Mouse (Mus musculus): Measurements from ENCODE around the gene Gpha2. TPM values are rescaled to one million over a fixed set of nuclear protein-coding genes. Genes with fewer than 3 reads are reported as not detected.

Gene Gpha2
- polyA plus RNA-seq, 1 experiment, result 0.74 TPM

DNA sequence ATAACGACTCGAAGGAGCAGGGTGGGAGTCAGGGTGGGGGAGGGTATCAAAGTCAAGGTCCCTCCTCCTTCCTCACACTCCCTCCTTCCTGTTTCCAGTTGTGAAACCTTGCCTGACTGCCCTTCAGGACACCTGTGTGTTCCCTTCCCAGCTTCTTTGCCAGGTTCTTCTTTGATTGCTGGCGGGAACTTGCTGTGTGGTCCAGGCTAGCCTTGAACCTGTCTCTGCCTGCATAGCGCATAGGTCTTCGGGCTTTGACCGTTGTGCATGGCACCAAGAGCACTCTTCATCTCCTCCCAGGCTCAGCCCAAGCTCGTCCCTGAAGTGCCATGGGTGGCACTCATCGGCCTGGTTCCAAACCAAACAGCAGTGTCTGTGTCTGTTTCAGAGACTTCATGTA is 38.8 kb downstream of the Gpha2 start:
- Histone ChIP-seq H3K27me3 (ENCODE audit: control insufficient read depth, insufficient read depth, low read length) (no peaks in the 10 kb centered on the region), H3K4me1 (ENCODE audit: control insufficient read depth, insufficient read depth, insufficient read length, low read length) (peaks cover 9% of the 10 kb centered on the region; the same call in 1 of the 2 replicates), H3K27ac (ENCODE audit: insufficient read depth, low read depth, low read length) (peak overlapping the region; percentile 99), H3K4me3 (ENCODE audit: low read depth, low read length) (peak overlapping the region; percentile 93), H3K36me3 (ENCODE audit: control insufficient read depth, insufficient read depth, low read length) (peaks cover 33% of the 10 kb centered on the region)
- WGBS, result 34% methylated on average over 8 of the region's 8 CpGs
- TF ChIP-seq CTCF (IDR thresholded peaks at IDR 0.05; ENCODE audit: extremely low read depth, insufficient read length, insufficient replicate concordance, low read depth, low read length), result no peak
- TF ChIP-seq POLR2A (IDR thresholded peaks at IDR 0.05; ENCODE audit: low read depth, low read length), result no peak

GRCm38 (mm10) chr19:6265727-6266182 is 39.6 kb downstream of the Gpha2 start:
- no peaks in the 10 kb centered on the region for H3K27me3 ChIP-seq (ENCODE audit: control insufficient read depth, insufficient read depth, low read length)
- peak overlapping the region; percentile 93 for H3K4me3 ChIP-seq (ENCODE audit: low read depth, low read length)
- 18% methylated on average over 6 of the region's 6 CpGs for WGBS
- H3K27ac ChIP-seq (ENCODE audit: insufficient read depth, low read depth, low read length), result peak overlapping the region; percentile 99
- TF ChIP-seq CTCF (IDR thresholded peaks at IDR 0.05; ENCODE audit: extremely low read depth, insufficient read length, insufficient replicate concordance, low read depth, low read length) (peak; percentile 30; the same call in 1 of the 2 replicates), POLR2A (IDR thresholded peaks at IDR 0.05; ENCODE audit: low read depth, low read length) (no peak)
- H3K36me3 ChIP-seq (ENCODE audit: control insufficient read depth, insufficient read depth, low read length), result peaks cover 26% of the 10 kb centered on the region
- peaks cover 14% of the 10 kb centered on the region; the same call in 1 of the 2 replicates for H3K4me1 ChIP-seq (ENCODE audit: control insufficient read depth, insufficient read depth, insufficient read length, low read length)

- Histone ChIP-seq H3K4me3 (ENCODE audit: low read depth, low read length) (no peak overlapping the region), H3K36me3 (ENCODE audit: control insufficient read depth, insufficient read depth, low read length) (peaks cover 14% of the 10 kb centered on the region), H3K4me1 (ENCODE audit: control insufficient read depth, insufficient read depth, insufficient read length, low read length) (peaks cover 27% of the 10 kb centered on the region), H3K27me3 (ENCODE audit: control insufficient read depth, insufficient read depth, low read length) (no peaks in the 10 kb centered on the region), H3K27ac (ENCODE audit: insufficient read depth, low read depth, low read length) (peak overlapping the region; percentile 64)
- WGBS, result 16% methylated on average over 11 of the region's 11 CpGs
- TF ChIP-seq CTCF (IDR thresholded peaks at IDR 0.05; ENCODE audit: extremely low read depth, insufficient read length, insufficient replicate concordance, low read depth, low read length), result no peak
- no peak; the same call in 1 of the 2 replicates for TF ChIP-seq POLR2A (IDR thresholded peaks at IDR 0.05; ENCODE audit: low read depth, low read length)
These were observed 41.4 kb downstream of the Gpha2 start for GRCm38 (mm10) chr19:6267306-6268169.

- TF ChIP-seq CTCF (IDR thresholded peaks at IDR 0.05; ENCODE audit: extremely low read depth, insufficient read length, insufficient replicate concordance, low read depth, low read length) (peak; percentile 91; the same call in 1 of the 2 replicates), POLR2A (IDR thresholded peaks at IDR 0.05; ENCODE audit: low read depth, low read length) (peak; percentile 52; the same call in 1 of the 2 replicates)
- Histone ChIP-seq H3K4me1 (ENCODE audit: control insufficient read depth, insufficient read depth, insufficient read length, low read length) (peaks cover 28% of the 10 kb centered on the region), H3K4me3 (ENCODE audit: low read depth, low read length) (no peak overlapping the region), H3K27ac (ENCODE audit: insufficient read depth, low read depth, low read length) (peak overlapping the region; percentile 64), H3K27me3 (ENCODE audit: control insufficient read depth, insufficient read depth, low read length) (no peaks in the 10 kb centered on the region), H3K36me3 (ENCODE audit: control insufficient read depth, insufficient read depth, low read length) (peaks cover 14% of the 10 kb centered on the region)
- 4% methylated on average over 8 of the region's 8 CpGs for WGBS
These were observed 42.0 kb downstream of the Gpha2 start for GRCm38 (mm10) chr19:6268170-6268528.

DNA sequence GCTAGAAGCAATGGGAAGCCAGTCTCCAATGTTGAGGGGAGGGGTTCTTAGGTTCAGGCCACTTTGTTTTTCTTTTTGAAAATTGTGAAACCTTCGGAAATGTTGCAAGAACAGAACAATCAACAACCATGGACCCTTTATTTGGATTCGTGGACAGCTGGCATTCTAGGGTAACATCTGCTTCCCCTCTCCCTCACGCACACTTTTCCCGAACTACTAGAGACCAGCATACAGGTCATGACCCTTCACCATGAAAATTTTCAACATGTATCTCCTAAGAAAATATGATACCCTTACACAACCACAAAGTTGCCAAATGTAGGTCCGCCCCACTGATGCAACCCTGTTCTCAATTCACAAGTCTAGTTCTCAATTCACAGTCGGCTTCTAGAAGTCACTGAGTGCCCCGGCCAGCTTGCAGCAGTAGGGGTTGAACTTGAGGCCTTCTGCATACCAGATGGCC is 42.5 kb downstream of the Gpha2 start:
- Histone ChIP-seq H3K27me3 (ENCODE audit: control insufficient read depth, insufficient read depth, low read length) (no peaks in the 10 kb centered on the region), H3K4me3 (ENCODE audit: low read depth, low read length) (no peak overlapping the region), H3K36me3 (ENCODE audit: control insufficient read depth, insufficient read depth, low read length) (peaks cover 14% of the 10 kb centered on the region), H3K27ac (ENCODE audit: insufficient read depth, low read depth, low read length) (peak overlapping the region; percentile 28), H3K4me1 (ENCODE audit: control insufficient read depth, insufficient read depth, insufficient read length, low read length) (peaks cover 31% of the 10 kb centered on the region)
- TF ChIP-seq CTCF (IDR thresholded peaks at IDR 0.05; ENCODE audit: extremely low read depth, insufficient read length, insufficient replicate concordance, low read depth, low read length) (no peak), POLR2A (IDR thresholded peaks at IDR 0.05; ENCODE audit: low read depth, low read length) (no peak)
- 34% methylated on average over 7 of the region's 7 CpGs for WGBS

DNA sequence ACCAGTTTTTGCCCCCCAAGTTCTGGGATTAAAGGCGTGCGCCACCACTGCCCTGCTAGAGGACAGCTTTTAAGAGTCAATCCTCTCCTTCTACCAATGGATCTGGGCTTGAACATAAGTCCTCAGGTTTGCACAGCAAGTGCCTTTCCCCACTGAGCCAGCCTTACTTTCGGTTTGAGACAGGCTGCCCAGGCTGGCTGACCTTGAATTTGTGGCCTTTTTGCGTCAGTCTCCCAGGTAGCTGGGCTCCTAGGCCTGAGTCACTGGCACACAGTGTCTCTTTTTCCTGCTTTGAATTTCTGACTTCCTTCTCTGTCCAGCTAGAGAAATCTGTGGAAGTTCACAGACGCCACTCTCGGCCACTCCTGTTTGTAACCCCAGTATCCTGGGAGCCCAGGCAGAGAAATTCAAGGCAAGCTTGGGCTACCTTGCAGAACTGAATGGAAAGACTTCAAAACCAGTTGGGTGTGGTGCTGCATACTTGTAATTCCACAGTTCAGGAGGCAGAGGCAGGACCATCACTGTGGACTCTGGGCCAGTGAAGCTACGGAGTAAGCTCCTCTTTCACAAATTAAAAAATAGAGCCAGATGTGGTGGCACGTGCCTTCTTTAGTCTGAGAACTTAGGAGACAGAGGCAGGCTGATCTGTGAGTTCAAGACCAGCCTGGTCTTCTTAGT is 43.8 kb downstream of the Gpha2 start:
- WGBS, result 36% methylated on average over 8 of the region's 8 CpGs
- no peak overlapping the region for H3K4me3 ChIP-seq (ENCODE audit: low read depth, low read length)
- H3K27me3 ChIP-seq (ENCODE audit: control insufficient read depth, insufficient read depth, low read length), result no peaks in the 10 kb centered on the region
- peak overlapping the region; percentile 92 for H3K27ac ChIP-seq (ENCODE audit: insufficient read depth, low read depth, low read length)
- peaks cover 31% of the 10 kb centered on the region for H3K4me1 ChIP-seq (ENCODE audit: control insufficient read depth, insufficient read depth, insufficient read length, low read length)
- peaks cover 9% of the 10 kb centered on the region for H3K36me3 ChIP-seq (ENCODE audit: control insufficient read depth, insufficient read depth, low read length)
- no peak for TF ChIP-seq POLR2A (IDR thresholded peaks at IDR 0.05; ENCODE audit: low read depth, low read length)
- no peak for TF ChIP-seq CTCF (IDR thresholded peaks at IDR 0.05; ENCODE audit: extremely low read depth, insufficient read length, insufficient replicate concordance, low read depth, low read length)

- Histone ChIP-seq H3K36me3 (ENCODE audit: control insufficient read depth, insufficient read depth, low read length) (peaks cover 1% of the 10 kb centered on the region), H3K27ac (ENCODE audit: insufficient read depth, low read depth, low read length) (peak overlapping the region; percentile 92)
- TF ChIP-seq CTCF (IDR thresholded peaks at IDR 0.05; ENCODE audit: extremely low read depth, insufficient read length, insufficient replicate concordance, low read depth, low read length), result no peak
- no peak for TF ChIP-seq POLR2A (IDR thresholded peaks at IDR 0.05; ENCODE audit: low read depth, low read length)
These were observed 44.5 kb downstream of the Gpha2 start for GRCm38 (mm10) chr19:6270661-6271060.

More at GRCm38 (mm10) chr19:6270661-6271060, 44.5 kb downstream of the Gpha2 start:
- 37% methylated on average over 9 of the region's 9 CpGs for WGBS
- Histone ChIP-seq H3K27me3 (ENCODE audit: control insufficient read depth, insufficient read depth, low read length) (no peaks in the 10 kb centered on the region), H3K4me1 (ENCODE audit: control insufficient read depth, insufficient read depth, insufficient read length, low read length) (peaks cover 37% of the 10 kb centered on the region), H3K4me3 (ENCODE audit: low read depth, low read length) (no peak overlapping the region)

Measured in small intestine, adult 2 months (tissue).